Mouse (Mus musculus) forebrain, embryonic 11.5 days (tissue): ENCODE data around the gene Nono. TPM values are rescaled to one million over a fixed set of nuclear protein-coding genes. Genes with fewer than 3 reads are reported as not detected.
"Not testable (repeated sequence)": the region's sequence is repeated elsewhere in the genome, so short reads cannot be mapped to it uniquely, and the experiment has no call there.

Source experiments
- ATAC-seq: fragments of 200-750 bp; cut with Nextera tagmentation; replicated peaks from 2 replicates; pipeline ENCODE4 v1.8.0; 2017; ENCODE audit warnings: moderate TSS enrichment; ENCODE audit not compliant: low FRiP score
- DNase-seq: peaks from one replicate; pipeline ENCODE4 v3.0.0-alpha.2; 2017; ENCODE audit warnings: low spot score
- H3K27ac ChIP-seq: fragments of 300-500 bp; sonication (generic); 2 replicates; pipeline ENCODE4 v1.5.1; 2014; ENCODE audit warnings: low read depth, low read length
- H3K27me3 ChIP-seq: fragments of 300-500 bp; sonication (generic); 2 replicates; pipeline ENCODE4 v1.6.1; 2014; ENCODE audit warnings: mild to moderate bottlenecking, low read length, mixed read lengths; ENCODE audit not compliant: control insufficient read depth, insufficient read depth
- H3K36me3 ChIP-seq: fragments of 300-500 bp; sonication (generic); 2 replicates; pipeline ENCODE4 v1.6.1; 2014; ENCODE audit warnings: mild to moderate bottlenecking, low read length, moderate library complexity, mixed read lengths; ENCODE audit not compliant: control insufficient read depth, insufficient read depth
- H3K4me1 ChIP-seq: fragments of 300-500 bp; sonication (generic); replicated peaks from 2 replicates; pipeline ENCODE4 v1.6.1; 2014; ENCODE audit warnings: low read length, mixed read lengths; ENCODE audit not compliant: control insufficient read depth, insufficient read depth
- H3K4me2 ChIP-seq: fragments of 300-500 bp; sonication (generic); 2 replicates; pipeline ENCODE4 v1.6.1; 2014; ENCODE audit warnings: low read depth, mild to moderate bottlenecking, low read length, moderate library complexity, mixed read lengths; ENCODE audit not compliant: severe bottlenecking
- H3K4me3 ChIP-seq: fragments of 300-500 bp; sonication (generic); 2 replicates; pipeline ENCODE4 v1.5.1; 2014; ENCODE audit warnings: low read depth, low read length
- H3K9ac ChIP-seq: fragments of 300-500 bp; sonication (generic); 2 replicates; pipeline ENCODE4 v1.6.1; 2014; ENCODE audit warnings: low read length
- H3K9me3 ChIP-seq: fragments of 300-500 bp; sonication (generic); 2 replicates; pipeline ENCODE4 v1.6.1; 2016; ENCODE audit warnings: low read length, mixed read lengths; ENCODE audit not compliant: control insufficient read depth
- WGBS: fragments of 180-500 bp; shearing (Covaris S2); extraction: QIAGEN DNeasy Blood & Tissue Kit; methylation state at CpG from one replicate; pipeline ENCODE4 v1.1.7; 2014; 5-methylcytosine and 5-hydroxymethylcytosine counted together
- polyA plus RNA-seq: library from polyadenylated mRNA; unstranded; fragments of >200 nt; fragmentation: Nextera tagmentation; extraction: Ambion mirVana; gene quantifications from 2 replicates; pipeline ENCODE4 v1.2.1, GENCODE M21; 2014

The Nono gene
- polyA plus RNA-seq, 1 experiment from 2014 or later: 672 TPM

GRCm38 (mm10) chrX:101451147-101451546 is 22.0 kb downstream of the Nono start:
- no peak overlapping the region for H3K4me2 ChIP-seq
- WGBS: 87% methylated on average over 1 of the region's 1 CpGs
- no peak for ATAC-seq
- no peak overlapping the region for H3K27ac ChIP-seq
- H3K9me3 ChIP-seq: no peaks in the 10 kb centered on the region
- H3K4me3 ChIP-seq: no peak overlapping the region
- H3K27me3 ChIP-seq: no peaks in the 10 kb centered on the region
- H3K36me3 ChIP-seq: no peaks in the 10 kb centered on the region; the same call in 1 of the 2 replicates
- no peak for DNase-seq
- H3K9ac ChIP-seq: no peak overlapping the region
- H3K4me1 ChIP-seq: no peaks in the 10 kb centered on the region

GRCm38 (mm10) chrX:101451591-101451990 is 22.5 kb downstream of the Nono start:
- DNase-seq (no peak), ATAC-seq (no peak)
- no peak overlapping the region for H3K4me3 ChIP-seq
- H3K27ac ChIP-seq: no peak overlapping the region
- no peak overlapping the region for H3K9ac ChIP-seq
- no peaks in the 10 kb centered on the region for H3K27me3 ChIP-seq
- WGBS: 82% methylated on average over 3 of the region's 3 CpGs
- H3K4me1 ChIP-seq: no peaks in the 10 kb centered on the region
- no peaks in the 10 kb centered on the region; the same call in 1 of the 2 replicates for H3K36me3 ChIP-seq
- no peak overlapping the region for H3K4me2 ChIP-seq
- H3K9me3 ChIP-seq: no peaks in the 10 kb centered on the region

- Histone ChIP-seq H3K9me3 (no peaks in the 10 kb centered on the region), H3K36me3 (no peaks in the 10 kb centered on the region; the same call in 1 of the 2 replicates), H3K9ac (no peak overlapping the region), H3K4me2 (no peak overlapping the region), H3K27me3 (no peaks in the 10 kb centered on the region), H3K27ac (no peak overlapping the region), H3K4me1 (no peaks in the 10 kb centered on the region), H3K4me3 (no peak overlapping the region)
- ATAC-seq (no peak), DNase-seq (no peak)
- WGBS: 89% methylated on average over 4 of the region's 4 CpGs
These were observed 43.1 kb downstream of the Nono start for GRCm38 (mm10) chrX:101472202-101472601.

GRCm38 (mm10) chrX:101481604-101482350 is 52.7 kb downstream of the Nono start:
- Histone ChIP-seq H3K36me3 (no peaks in the 10 kb centered on the region; the same call in 1 of the 2 replicates), H3K4me1 (no peaks in the 10 kb centered on the region)
- no peak for ATAC-seq

GRCm38 (mm10) chrX:101486487-101487152 is 57.5 kb downstream of the Nono start:
- 25% methylated on average over 10 of the region's 12 CpGs for WGBS
- H3K4me1 ChIP-seq, H3K27me3 ChIP-seq, H3K9ac ChIP-seq, ATAC-seq, H3K4me2 ChIP-seq, H3K27ac ChIP-seq, H3K4me3 ChIP-seq, H3K9me3 ChIP-seq, H3K36me3 ChIP-seq: not testable (repeated sequence)
- DNase-seq: peak; percentile 53

More at GRCm38 (mm10) chrX:101481604-101482350, 52.7 kb downstream of the Nono start:
- no peak for DNase-seq
- Histone ChIP-seq H3K9ac (no peak overlapping the region), H3K4me3 (no peak overlapping the region), H3K9me3 (no peaks in the 10 kb centered on the region), H3K4me2 (no peak overlapping the region), H3K27ac (no peak overlapping the region), H3K27me3 (no peaks in the 10 kb centered on the region)
- WGBS: 77% methylated on average over 6 of the region's 6 CpGs

Other genes starting within 250 kb of the Nono start
- gene Snx12, start 206.8 kb upstream of the Nono start, polyA plus RNA-seq: 56.0 and 57.5 TPM in 2 replicates
- gene Foxo4, start 174.8 kb upstream of the Nono start, polyA plus RNA-seq: 1.3 and 2.1 TPM in 2 replicates
- not detected in 2 replicates for gene Gm614, start 165.3 kb upstream of the Nono start, polyA plus RNA-seq
- 1.7 and 1.9 TPM in 2 replicates for gene Il2rg, start 161.1 kb upstream of the Nono start, polyA plus RNA-seq
- gene Gm20489, start 160.3 kb upstream of the Nono start, polyA plus RNA-seq: not detected in 2 replicates
- 46.5 and 47.6 TPM in 2 replicates for gene Med12, start 155.3 kb upstream of the Nono start, polyA plus RNA-seq
- 28.1 and 32.1 TPM in 2 replicates for gene Nlgn3, start 130.2 kb upstream of the Nono start, polyA plus RNA-seq
- not detected in 2 replicates for gene Gjb1, start 52.9 kb upstream of the Nono start, polyA plus RNA-seq
- gene Zmym3, start 8.5 kb upstream of the Nono start, polyA plus RNA-seq: 24.4 and 25.6 TPM in 2 replicates
- 3.0 and 3.5 TPM in 2 replicates for gene Itgb1bp2, start 19.8 kb downstream of the Nono start, polyA plus RNA-seq
- gene Taf1, start 103.4 kb downstream of the Nono start, polyA plus RNA-seq: 28.3 and 30.2 TPM in 2 replicates
- gene Ogt, start 210.7 kb downstream of the Nono start, polyA plus RNA-seq: 215 and 230 TPM in 2 replicates